Mouse (Mus musculus) brain, adult 2 months (tissue): Measurements from ENCODE around the gene Ccdc148.

Experiments used
- DNase-seq: peaks from one replicate; pipeline ENCODE4 v3.0.0; 2011; ENCODE audit warnings: low read depth, low spot score

Ccdc148 gene

DNA sequence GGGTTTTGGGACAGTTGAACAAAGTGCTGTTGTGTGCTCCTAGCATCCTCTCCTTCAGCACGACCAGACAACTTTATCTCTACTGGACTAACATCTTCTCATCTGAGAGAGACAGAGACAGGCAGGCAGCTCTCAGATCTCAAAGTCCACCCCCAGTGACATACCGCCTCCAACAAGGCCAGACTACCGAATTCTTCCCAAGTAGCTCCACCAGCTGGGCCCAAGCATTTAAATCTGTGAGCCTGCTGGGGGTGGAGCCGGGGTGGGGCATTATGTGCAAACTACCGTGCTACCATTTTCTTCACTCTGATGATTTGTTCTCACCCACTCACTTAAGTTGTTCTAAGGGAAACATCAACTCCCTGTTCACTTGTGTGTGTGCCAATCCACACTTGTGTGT lies 19.0 kb upstream of the Ccdc148 start:
- no peak for DNase-seq

DNA sequence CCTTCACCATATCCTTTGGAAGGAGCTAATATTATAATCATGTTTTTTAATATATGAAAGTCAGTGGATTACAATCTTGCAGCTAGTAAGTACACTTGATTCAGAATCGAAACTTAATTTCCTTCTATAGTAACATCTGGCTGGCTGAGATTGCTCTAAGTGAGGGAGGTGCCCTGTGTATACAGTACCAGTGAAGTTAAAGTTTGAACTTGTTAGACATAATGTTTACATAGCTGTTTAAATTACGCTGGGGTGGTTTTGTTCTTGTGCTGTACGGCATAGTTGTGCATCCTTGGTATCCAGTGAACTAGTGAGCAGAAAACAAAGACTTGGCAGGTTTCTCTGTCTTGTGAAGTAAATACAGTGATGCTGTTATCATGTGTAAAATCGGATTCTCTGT lies 18.5 kb upstream of the Ccdc148 start:
- no peak for DNase-seq

DNA sequence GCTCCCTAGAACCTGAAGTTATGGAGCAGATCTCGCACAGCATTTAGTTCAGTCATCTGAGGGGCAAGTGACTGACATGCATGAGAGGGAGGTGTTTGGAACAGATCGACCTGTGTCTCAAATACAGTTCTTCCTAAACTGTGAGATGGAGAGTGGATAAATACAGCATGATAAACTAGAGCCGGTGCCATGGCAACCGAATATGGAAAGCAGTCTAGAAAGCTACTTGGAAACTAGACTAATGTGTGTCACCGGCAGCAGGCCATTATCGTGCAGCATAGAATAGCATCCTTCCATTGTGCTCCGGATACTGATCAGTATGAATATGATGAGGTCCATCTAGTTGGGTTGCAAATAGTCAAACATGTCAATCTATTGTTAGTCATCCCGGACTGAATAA lies 17.7 kb upstream of the Ccdc148 start:
- peak; percentile 77 for DNase-seq

DNA sequence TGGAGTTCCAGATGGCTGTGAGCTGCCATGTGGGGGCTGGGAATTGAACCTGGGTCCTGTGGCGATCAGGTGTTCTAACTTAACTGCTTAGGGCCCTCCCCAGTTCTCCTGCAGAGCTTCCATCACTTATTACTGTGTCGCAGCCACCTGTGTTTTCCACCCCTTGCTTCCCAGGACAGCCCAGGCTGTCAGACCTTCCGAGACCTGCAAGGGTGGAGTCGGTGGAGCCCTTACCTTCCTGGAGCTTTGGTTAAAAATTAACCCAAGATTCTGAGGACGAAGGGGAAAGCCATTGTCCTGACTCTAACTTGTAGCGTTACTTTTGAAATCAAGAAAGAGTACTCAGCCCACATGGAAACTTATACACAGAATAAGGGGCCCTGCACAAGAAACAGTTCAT lies 15.4 kb upstream of the Ccdc148 start:
- DNase-seq: no peak

DNA sequence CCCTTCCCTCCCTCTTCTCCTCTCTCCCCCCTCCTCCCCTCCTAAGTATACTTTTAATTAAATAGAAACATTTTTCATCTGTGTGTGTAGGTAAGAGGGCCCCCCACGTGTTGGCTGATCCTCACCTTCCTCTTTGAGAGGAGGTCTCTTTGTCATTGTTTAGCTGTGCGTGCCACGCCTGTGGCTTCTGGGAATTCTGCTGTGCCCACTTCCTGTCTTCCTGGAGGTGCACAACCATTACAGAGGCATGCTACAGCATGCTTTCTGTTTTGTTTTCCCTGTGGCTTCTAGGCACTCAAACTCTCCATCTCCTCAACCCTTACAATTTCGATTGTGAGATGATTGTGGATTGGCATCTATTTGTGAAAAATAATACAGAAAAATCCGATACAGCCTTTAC lies 11.1 kb upstream of the Ccdc148 start:
- DNase-seq: no peak

DNA sequence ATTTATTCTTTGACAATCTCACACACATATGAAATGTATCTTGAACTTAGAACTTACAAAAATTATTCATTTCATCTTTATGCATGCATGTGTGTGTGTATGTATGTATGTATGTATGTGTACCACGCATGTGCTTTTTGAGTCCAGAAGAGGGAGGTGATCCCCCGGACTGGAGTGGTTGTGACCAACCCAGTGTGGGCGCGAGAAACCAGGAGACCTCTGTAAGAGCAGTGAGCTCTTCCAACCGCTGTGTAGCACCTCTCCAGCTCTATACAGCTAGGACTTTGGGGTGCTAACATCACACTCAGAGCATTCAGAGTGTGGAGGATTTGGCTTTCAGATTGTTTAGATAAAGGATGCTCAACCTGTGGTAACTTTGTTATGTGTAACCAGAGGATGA lies 10.1 kb upstream of the Ccdc148 start:
- DNase-seq: no peak

DNA sequence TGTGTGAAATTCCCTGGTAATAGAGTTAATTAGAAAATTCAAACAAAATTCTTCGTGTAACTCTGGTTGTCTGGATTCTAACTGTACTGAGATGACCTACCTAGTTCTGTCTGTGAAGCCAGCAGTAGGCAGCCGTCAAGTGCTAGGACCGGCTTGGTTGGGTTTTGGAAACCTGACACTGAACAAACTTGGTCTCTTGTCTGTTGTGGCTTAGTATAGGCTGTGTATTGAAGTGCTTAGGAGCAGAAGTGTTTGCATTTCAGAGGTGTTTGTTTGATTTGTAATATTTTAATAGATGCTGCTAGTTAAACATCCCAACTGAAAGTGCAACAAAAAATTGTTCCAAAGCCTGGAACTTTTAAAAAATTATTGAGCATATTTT lies 9.7 kb upstream of the Ccdc148 start:
- DNase-seq: no peak

DNA sequence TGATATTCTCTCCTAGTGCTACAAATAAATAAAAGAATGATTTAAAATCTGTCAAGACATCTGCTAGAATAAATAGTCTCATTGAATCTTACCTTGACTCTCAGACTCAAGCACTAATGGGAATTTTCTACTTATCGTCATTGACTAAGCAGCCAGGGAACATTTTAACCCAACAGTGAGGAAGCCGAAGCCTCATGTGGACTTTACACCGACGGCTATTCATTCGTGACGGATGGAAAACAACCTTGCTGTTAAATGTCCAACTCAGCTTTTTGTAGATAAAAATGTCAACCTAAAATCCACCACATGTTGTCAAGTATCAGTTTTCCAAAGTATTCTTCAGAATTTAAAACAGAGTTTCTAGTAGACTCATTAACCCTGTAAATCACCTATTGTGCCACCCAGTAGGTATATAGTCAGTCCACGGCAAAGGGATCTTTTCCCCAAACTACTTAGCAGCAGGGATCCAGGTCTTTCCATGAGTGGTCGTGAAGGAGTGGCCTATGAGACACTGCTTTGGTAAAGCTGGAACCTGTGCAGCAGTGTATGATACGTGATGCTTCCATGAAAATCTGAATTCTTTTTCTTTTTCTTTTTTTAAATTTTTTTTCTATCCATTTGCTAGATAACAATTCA lies 9.2 kb upstream of the Ccdc148 start:
- no peak for DNase-seq

DNA sequence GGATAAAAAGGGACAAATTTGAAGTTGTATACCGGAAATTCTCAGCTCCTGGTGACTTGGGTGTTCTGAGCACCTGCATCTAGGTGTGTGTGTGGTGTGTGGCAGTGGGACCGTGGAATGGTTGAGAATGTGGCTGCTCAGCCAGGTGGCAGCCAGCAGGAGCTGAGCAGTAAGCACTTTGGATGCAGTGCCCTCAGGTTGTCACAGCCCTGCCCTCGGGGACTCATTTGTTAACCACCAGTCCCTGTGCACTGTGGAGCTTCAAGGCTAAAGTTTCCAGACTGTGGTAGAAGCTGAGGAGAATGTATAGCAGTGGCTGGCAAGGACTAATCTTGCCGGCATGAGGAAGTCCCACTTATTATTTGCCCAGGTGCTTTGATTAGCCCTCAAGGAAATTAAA lies 7.3 kb upstream of the Ccdc148 start:
- DNase-seq: peak; percentile 49

DNA sequence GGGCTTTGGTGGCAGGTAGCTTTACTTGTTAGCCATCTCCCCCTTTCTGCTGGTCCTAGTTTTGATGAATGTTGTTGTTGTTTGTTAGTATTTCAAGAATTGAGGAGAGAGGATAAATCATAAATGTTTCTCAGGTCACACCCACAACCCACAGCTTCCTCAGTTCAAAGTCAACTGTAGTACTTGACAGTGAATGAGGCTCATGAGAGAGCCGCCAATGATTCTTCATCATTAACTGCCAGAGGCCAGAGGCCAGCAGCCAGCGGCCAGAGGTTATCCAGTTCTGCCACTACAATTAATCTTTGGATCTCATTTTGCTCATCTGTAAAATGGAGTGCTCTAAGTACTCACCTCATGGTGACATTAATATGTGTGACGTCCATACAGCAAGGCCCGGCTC lies 6.5 kb upstream of the Ccdc148 start:
- DNase-seq: no peak

DNA sequence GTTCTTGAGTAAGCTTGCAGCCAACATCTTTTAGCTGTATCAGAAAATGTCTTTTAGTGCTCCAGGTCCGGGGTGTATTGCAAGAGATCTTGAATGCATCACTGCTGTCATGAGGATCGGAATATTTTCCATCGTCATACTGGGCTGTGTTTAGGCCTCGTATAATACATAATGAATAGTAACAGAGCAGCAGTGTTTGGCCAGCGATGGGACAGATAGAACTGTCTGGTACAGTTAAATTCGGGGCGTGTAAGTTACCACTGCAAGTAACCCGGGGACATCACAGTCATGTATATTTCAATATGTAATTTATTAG lies 1.8 kb upstream of the Ccdc148 start:
- DNase-seq: peak; percentile 59

DNA sequence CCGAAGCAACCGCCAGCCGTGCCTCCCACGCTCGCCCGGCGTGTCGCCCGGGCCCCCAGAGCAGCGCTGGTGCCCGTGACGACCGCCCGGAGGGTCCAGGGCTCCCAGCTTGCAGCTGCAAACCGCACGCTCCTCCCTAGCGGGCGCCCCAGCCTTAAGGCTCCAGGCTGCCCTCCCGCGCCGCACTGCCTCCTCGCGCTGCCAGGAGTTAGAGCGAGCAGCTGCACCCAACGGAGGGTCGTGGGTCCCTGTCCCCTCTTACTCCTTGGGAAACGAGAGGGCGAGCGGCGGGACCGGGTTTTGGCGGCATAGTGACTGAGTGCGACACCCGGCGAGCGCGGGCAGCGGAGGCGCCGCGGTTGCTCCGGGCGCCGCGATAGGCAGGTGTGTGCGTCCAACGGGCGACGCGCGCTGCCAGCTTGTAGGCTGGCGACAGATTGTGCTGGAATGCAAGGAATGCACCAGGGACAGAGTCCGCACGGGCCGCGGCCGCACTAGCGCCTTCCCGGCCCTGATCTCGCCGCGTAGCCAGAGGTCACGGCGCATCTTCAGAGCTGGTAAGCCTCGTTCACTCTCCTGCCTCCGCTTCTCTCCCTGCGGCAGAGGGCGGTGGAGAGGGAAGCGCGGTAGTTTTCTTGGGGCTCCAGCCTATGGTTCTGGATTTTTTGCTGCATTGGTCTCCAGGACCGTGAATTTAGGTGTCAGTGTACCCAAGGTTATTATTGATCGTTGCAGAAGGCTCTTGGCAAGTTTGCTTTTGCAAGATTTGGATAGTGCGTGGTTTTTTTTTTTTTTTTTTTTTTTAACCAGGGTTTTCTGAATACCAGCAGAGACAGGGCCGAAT lies 1.2 kb upstream of the Ccdc148 start:
- DNase-seq: peak; percentile 90

DNA sequence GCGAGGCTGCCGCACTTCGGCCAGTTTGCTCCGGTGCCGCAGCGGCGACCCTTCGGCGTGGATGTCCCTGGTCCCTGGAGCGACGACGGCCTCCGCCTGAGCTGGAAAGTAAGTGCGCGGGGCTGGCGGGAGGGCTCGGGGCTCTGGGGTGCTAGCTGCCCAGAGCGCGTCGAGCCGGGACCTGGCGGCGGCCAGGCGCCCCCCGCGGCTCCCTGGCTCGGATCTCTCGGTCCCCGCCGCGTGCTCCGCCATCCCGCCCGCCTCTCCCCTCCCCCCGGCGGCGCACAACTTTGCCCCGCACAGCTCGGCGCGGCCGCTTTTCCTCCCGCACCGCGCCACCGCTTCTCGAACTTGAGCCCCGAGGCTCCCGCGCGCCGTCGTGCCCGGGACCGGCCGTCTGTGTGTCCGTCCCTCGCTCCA lies 548 bp upstream of the Ccdc148 start:
- DNase-seq: no peak

DNA sequence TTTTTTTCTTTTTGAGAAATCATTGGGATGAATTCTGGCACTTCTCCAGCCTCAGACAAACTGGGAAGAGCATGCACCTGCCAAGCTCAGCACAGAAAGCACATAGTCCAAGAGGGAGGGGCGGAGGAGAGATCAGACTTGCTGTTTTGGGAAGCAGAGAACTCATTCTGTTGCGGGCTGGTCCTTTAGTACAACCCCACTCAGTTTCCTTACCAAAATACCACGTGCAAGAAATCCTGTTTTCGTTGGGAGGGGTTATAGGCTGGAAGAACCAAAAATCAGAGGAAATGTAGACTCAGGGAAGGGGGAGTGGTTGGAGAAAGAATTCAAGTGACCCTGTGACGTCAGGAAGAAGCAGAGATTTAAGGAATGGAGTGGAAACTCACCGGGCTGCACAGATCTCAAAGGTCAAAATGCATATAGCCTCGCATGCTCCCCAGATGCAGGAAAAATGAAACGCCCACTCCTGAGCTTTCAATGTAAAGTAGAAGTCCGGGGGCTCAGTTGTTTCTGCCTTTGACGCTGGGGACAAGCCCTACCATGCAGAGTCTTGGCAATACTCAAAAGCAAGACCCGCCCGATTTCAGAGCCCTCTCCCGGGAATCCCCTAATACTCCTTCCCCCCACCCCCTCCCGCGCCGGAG lies 400 bp downstream of the Ccdc148 start:
- peak; percentile 72 for DNase-seq

DNA sequence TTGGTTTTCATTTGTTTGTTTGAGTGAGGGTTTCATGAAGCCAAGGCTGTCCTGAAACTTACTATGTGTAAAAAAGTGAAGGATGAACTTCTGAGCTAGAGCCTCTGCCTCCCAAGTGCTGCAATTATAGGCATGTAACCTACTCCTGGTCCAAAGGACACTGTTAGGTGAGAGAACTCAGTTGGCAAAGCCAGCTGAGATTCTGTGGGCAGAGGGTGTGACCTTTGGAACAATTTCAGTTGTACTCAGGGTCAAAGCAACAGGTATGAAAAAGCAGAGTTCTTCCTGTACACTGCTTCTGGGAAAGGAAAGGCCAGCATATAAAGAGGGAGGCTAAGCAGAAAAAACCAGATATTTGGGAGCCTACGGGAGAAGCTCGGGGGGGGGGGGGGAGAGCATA lies 2.4 kb downstream of the Ccdc148 start:
- no peak for DNase-seq

DNA sequence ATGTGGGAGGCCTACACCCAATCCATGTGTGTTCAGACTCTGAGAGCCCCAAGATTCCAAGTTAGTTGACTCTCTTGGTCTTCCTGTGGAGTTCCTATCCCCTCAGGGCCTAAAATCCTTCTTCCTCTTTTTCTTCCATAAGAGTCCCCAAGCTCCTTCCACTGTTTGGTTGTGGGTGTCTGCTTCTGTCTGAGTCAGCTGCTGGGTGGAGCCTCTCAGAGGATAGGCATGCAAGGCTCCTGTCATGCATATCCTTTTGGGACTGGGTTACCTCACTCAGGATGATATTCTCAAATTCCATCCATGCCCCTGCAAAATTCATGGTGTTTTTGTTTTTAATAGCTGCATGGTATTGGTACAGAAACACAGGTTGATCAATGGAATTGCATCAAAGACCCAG lies 5.1 kb downstream of the Ccdc148 start:
- no peak for DNase-seq

DNA sequence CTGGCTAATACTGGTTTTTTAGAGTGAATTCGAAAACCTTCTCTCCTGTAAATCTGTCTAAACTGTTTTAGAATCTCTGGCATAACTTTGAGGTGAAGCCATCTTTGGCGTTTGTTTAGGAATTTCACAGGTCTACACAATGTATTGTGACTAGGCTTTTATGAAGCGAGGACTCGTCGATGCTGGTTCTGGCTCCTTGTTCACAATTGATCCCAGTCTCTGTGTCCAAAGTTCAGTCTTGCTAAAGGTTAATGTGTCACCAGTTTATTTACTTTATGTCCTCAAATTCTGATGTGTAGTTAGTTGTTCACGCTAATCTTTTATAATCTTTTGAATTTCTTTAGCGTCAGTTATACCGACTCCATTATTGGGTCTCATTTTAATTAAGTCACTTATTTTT lies 29.4 kb downstream of the Ccdc148 start:
- DNase-seq: no peak

DNA sequence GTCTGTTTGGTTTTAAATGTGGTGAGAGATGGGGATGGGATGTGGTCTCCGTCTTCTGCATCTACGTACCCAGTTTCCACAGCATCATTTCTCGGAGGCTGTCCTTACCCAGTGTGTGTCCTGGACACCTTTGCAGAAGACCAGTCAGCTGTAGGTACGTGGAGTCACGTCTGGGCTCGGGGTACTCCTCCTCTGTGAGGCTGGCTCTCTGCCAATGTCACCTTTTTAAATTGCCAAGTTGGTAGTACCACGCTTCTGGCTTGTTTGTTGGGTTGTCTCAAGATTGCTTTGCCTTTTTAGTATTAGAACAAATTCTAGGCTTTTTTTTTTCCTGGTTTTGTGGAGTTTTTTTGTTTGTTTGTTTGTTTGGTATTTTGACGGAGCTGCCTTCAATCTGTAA lies 30.7 kb downstream of the Ccdc148 start:
- no peak for DNase-seq

DNA sequence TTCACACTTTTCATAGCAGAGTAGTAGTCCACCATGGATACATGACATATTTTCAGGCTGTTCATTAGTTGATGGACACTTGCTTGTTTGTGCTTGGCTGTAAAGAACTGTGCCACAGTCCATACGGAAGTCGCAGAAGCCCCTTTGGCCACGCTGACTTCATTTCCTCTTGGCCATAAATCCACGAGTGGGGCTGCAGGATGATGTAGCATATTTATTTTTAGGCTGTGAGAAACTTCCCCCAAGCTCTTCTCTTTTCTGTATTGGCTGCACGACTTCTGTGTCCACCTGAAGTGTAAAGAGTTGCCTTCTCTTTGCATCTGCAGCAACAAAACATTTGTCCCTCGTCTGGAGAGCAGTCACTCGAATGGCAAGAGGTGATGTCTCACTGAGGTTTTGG lies 31.5 kb downstream of the Ccdc148 start:
- DNase-seq: no peak

DNA sequence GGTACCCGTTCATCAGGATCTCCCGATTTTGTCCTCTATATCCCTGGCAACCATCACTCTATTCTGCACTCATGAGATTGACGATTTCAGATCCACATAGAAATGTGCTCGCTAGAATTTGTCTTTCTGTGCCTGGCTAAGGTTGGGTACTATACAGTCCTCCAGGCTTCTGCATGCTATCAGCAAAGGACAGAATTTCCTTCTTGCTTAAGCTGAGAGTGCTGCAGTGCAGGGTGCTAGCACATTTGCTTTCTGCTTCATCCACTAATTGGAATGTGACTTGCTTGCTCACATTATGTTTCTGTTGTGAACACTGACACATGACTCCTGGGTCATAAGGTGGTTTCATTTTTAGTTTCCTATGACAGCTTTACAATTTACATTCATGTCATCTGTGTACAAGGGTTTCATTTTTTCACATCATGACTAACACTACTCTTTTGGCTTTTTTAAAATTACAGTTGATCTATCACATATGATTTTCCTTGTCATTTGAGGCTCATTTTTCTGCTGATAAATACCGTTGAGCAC lies 104.8 kb downstream of the Ccdc148 start:
- peak; percentile 19 for DNase-seq

DNA sequence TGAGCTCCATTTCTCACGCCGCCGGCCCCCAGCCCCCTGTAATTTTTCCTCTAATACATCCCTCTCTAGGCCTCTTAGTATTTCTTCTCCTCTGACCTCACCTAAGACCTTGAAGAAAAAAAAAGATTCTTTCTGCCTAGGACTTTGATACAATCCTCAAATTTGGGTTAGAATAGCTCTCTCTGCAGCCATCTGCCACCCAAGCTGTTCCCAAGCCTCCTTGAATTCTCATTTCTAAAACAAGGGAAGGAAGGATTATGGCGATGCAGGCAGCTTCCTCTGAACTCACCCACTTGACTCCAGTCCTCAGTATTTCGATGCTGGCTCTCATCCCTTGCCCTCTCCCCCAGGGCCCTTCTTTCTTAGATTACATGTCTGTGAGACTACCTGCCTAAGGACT lies 106.1 kb downstream of the Ccdc148 start:
- DNase-seq: peak; percentile 93

DNA sequence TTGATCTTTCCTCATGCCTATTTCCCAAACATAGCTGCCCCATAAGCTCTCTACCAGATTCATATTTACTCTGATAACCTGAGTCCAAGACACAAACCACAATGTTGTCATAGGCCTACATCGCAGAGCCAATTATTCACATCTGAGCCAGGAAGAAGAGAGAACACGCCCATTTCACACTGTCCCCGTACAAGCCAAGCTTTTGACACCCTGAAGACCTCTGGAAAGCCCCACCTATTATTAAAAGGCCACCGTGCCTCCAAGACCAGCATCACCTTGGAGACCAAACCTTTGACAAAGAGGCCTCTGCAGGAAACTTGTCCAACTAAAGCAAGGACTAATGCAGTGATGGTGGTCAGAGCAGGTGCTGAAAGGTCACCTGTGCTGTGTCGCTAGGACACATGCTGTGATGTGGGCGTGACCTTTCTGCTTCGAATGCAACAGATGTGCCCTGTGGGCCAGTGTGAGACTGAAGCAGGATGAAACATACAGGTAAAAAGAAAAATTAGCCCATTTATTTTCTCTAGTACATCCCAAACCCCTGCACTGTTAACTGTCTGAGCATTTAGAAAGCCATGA lies 106.9 kb downstream of the Ccdc148 start:
- DNase-seq: no peak
